10 mouse cellular contexts compared by ENCODE assay signal in the genomic region with DNA sequence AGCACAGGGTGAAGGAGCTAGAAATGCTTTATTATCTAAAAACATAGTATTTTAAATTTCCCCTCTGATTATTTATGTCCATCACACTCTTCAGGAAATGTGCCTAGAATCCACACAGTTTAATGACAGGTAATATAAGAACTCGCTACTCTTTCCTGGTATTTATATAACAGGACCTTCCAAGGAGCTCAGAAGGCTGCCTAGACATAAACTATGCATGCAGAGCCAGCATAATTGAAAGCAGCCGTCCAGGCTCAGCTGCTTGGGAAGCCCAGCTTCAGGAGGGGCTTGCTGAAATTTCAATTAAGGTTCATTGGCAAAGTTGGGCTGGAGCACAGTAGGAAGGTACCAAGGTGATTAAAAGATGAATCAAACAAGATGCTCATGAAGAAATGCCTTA. TPM values are rescaled to one million over a fixed set of nuclear protein-coding genes. Genes with fewer than 3 reads are reported as not detected.
A peak's percentile ranks its signal among the peaks of the same experiment; 100 is the strongest.
DNase-seq lines count a peak whose midpoint lies in the region; ATAC-seq and TF ChIP-seq lines count a peak whose summit lies in the region.
"Had no signal": no experiment of that assay in that cellular context is flagged by ENCODE, and none has a peak within 500 bp of the region (broad histone marks: within the 10 kb centered on the region; RNA-seq: fewer than 3 reads in every experiment).

No protein-coding gene starts in this region.

- H3K27me3 ChIP-seq in kidney, embryonic 15.5 days = no peaks in the 10 kb centered on the region
- no peaks in the 10 kb centered on the region for H3K27me3 ChIP-seq in intestine, postnatal 0 days (replicated peaks; ENCODE audit: control insufficient read depth, insufficient read depth, low read length)
- no peaks in the 10 kb centered on the region for H3K27me3 ChIP-seq in neural tube, embryonic 11.5 days (ENCODE audit: control insufficient read depth, insufficient read depth, low read length)
- H3K27me3 ChIP-seq in cerebellum, adult 2 months (ENCODE audit: control insufficient read depth, insufficient read depth, low read length) = peaks cover 2% of the 10 kb centered on the region; the same call in 1 of the 2 replicates

- peak overlapping the region; percentile 41 for H3K4me2 ChIP-seq in kidney, embryonic 15.5 days
- 0 out of 2 replicates have a peak overlapping the region, but pooled peaks have one; percentile 21 for H3K4me2 ChIP-seq in intestine, postnatal 0 days (replicated peaks; ENCODE audit: low read depth)
- H3K4me2 ChIP-seq in neural tube, embryonic 11.5 days (ENCODE audit: low read depth) = peak overlapping the region; percentile 3; the same call in 1 of the 2 replicates

- H3K4me1 ChIP-seq in kidney, embryonic 15.5 days = peaks cover 19% of the 10 kb centered on the region
- peaks cover 8% of the 10 kb centered on the region for H3K4me1 ChIP-seq in embryonic fibroblast, embryonic 13.5 days (ENCODE audit: control insufficient read depth, insufficient read depth, low read length)
- no peaks in the 10 kb centered on the region for H3K4me1 ChIP-seq in intestine, postnatal 0 days (replicated peaks; ENCODE audit: control insufficient read depth, insufficient read depth, low read length)
- H3K4me1 ChIP-seq in neural tube, embryonic 11.5 days (ENCODE audit: control insufficient read depth, insufficient read depth, low read length) = peaks cover 2% of the 10 kb centered on the region; the same call in 1 of the 2 replicates
- H3K4me1 ChIP-seq in cerebellum, adult 2 months (ENCODE audit: control insufficient read depth, insufficient read depth, low read length) = no peaks in the 10 kb centered on the region

- H3K36me3 ChIP-seq in kidney, embryonic 15.5 days = 0 out of 2 replicates have a peak, but pooled peaks cover 5% of the 10 kb centered on the region
- H3K36me3 ChIP-seq in intestine, postnatal 0 days (ENCODE audit: control insufficient read depth, insufficient read depth) = no peaks in the 10 kb centered on the region
- H3K36me3 ChIP-seq in neural tube, embryonic 11.5 days (ENCODE audit: control insufficient read depth, insufficient read depth, low read length) = no peaks in the 10 kb centered on the region

- H3K4me3 ChIP-seq in kidney, embryonic 15.5 days (replicated peaks) = peak overlapping the region; percentile 28
- H3K4me3 ChIP-seq in embryonic fibroblast, embryonic 13.5 days (ENCODE audit: insufficient read depth, low read length) = peak overlapping the region; percentile 36
- H3K4me3 ChIP-seq in intestine, postnatal 0 days (ENCODE audit: low read depth, low read length) = no peak overlapping the region
- H3K4me3 ChIP-seq in neural tube, embryonic 11.5 days (ENCODE audit: low read depth, low read length) = no peak overlapping the region
- no peak overlapping the region for H3K4me3 ChIP-seq in cerebellum, adult 2 months (replicated peaks; ENCODE audit: insufficient read depth, low read depth, low read length)

- no peak for ATAC-seq in kidney, embryonic 15.5 days (replicated peaks; ENCODE audit: low FRiP score)
- no peak for ATAC-seq in intestine, postnatal 0 days
- no peak for ATAC-seq in neural tube, embryonic 11.5 days (ENCODE audit: insufficient read depth, low FRiP score, low TSS enrichment)

- no peaks in the 10 kb centered on the region for H3K9me3 ChIP-seq in kidney, embryonic 15.5 days (replicated peaks)
- H3K9me3 ChIP-seq in intestine, postnatal 0 days (ENCODE audit: control insufficient read depth) = no peaks in the 10 kb centered on the region
- no peaks in the 10 kb centered on the region for H3K9me3 ChIP-seq in neural tube, embryonic 11.5 days (ENCODE audit: control insufficient read depth, low read length)

- H3K9ac ChIP-seq in kidney, embryonic 15.5 days = no peak overlapping the region
- no peak overlapping the region for H3K9ac ChIP-seq in intestine, postnatal 0 days (ENCODE audit: low read depth, low read length)
- H3K9ac ChIP-seq in neural tube, embryonic 11.5 days (ENCODE audit: low read length) = no peak overlapping the region

- 0 out of 2 replicates have a peak overlapping the region, but pooled peaks have one; percentile 18 for H3K27ac ChIP-seq in kidney, embryonic 15.5 days
- peak overlapping the region; percentile 86 for H3K27ac ChIP-seq in embryonic fibroblast, embryonic 13.5 days (ENCODE audit: insufficient read depth, low read length)
- no peak overlapping the region for H3K27ac ChIP-seq in intestine, postnatal 0 days (ENCODE audit: low read depth, low read length)
- no peak overlapping the region for H3K27ac ChIP-seq in neural tube, embryonic 11.5 days (ENCODE audit: low read depth, low read length)
- no peak overlapping the region for H3K27ac ChIP-seq in cerebellum, adult 2 months (ENCODE audit: insufficient read depth, low read length)

- DNase-seq in kidney, postnatal 25 days = no peak
- peak; percentile 29 for DNase-seq in neural tube, embryonic 11.5 days (ENCODE audit: low spot score)
- no peak for DNase-seq in cerebellum, adult 2 months
- no peak for DNase-seq in gastrocnemius, postnatal 25 days
- DNase-seq in urinary bladder, adult 18-20 months (ENCODE audit: low spot score in 2 of 2) = no peak
- DNase-seq: cerebellum, adult 8-10 months; lung, adult 2 months had no signal

- TF ChIP-seq CTCF in embryonic fibroblast, embryonic 13.5 days (IDR thresholded peaks at IDR 0.05; ENCODE audit: borderline replicate concordance, insufficient read depth, low read length) = no peak
- TF ChIP-seq CTCF in intestine, postnatal 0 days (IDR thresholded peaks at IDR 0.05; ENCODE audit: low read depth) = no peak
- TF ChIP-seq CTCF in cerebellum, adult 2 months (IDR thresholded peaks at IDR 0.05; ENCODE audit: borderline replicate concordance, insufficient read depth, low read depth, low read length) = no peak

- WGBS in kidney, embryonic 15.5 days = 18% methylated on average over 2 of the region's 2 CpGs
- WGBS in intestine, postnatal 0 days = 32% methylated on average over 2 of the region's 2 CpGs
- 33% methylated on average over 2 of the region's 2 CpGs for WGBS in neural tube, embryonic 11.5 days
- 50% methylated on average over 2 of the region's 2 CpGs for WGBS in cerebellum, adult 2 months

- TF ChIP-seq POLR2A in embryonic fibroblast, embryonic 13.5 days (IDR thresholded peaks at IDR 0.05; ENCODE audit: low read depth, low read length) = 0 out of 2 replicates have a peak, but pooled peaks have one; percentile 10
- TF ChIP-seq POLR2A in cerebellum, adult 2 months (IDR thresholded peaks at IDR 0.05; ENCODE audit: borderline replicate concordance, insufficient read depth, low read length) = no peak

RNA-seq across cellular contexts. Expression of a gene that starts 2.2 kb away (rescaled TPM):
- polyA plus RNA-seq in kidney, embryonic 15.5 days (2015; fragmentation: Nextera tagmentation; extraction: Ambion mirVana) = 41.7 and 42.2 TPM in 2 replicates
- polyA plus RNA-seq in embryonic fibroblast, embryonic 13.5 days (2011; ENCODE audit: insufficient read length, low read depth, missing spikeins) = 114 and 127 TPM in 2 replicates
- polyA plus RNA-seq in intestine, postnatal 0 days (2015; fragmentation: Nextera tagmentation; extraction: Ambion mirVana) = 6.4 and 7.2 TPM in 2 replicates
- polyA plus RNA-seq in neural tube, embryonic 11.5 days (2014; fragmentation: Nextera tagmentation; extraction: Ambion mirVana) = 38.0 and 43.5 TPM in 2 replicates
- 9.1 and 9.3 TPM in 2 replicates for polyA plus RNA-seq in cerebellum, adult 2 months (2012; rRNA removed)
- total RNA-seq in gastrocnemius, postnatal 25 days (2021) = 1 to 10 TPM; 3.0 to 4.7 TPM

Comparison
In these comparisons a context has a peak if more than half of its experiments do, and no peak if none do; other contexts are left out.
1. H3K27ac ChIP-seq: peak in kidney, embryonic 15.5 days (single experiment) and embryonic fibroblast, embryonic 13.5 days (single experiment); none in intestine, postnatal 0 days (single experiment), neural tube, embryonic 11.5 days (single experiment) and cerebellum, adult 2 months (single experiment).
2. H3K4me3 ChIP-seq: peak in kidney, embryonic 15.5 days (single experiment) and embryonic fibroblast, embryonic 13.5 days (single experiment); none in intestine, postnatal 0 days (single experiment), neural tube, embryonic 11.5 days (single experiment) and cerebellum, adult 2 months (single experiment).
3. Peak in every context shown above with its lines, with median percentiles within 50 percentile points of each other: H3K4me2 ChIP-seq.